In genomic region chr3:143379193-143379592, GRCm38 (mm10) we compare ENCODE assay signal across 8 mouse cellular contexts.
DNase-seq lines count a peak whose midpoint lies in the region; ATAC-seq and TF ChIP-seq lines count a peak whose summit lies in the region.

No protein-coding gene starts in this region.

- no peak for TF ChIP-seq POLR2A in limb, embryonic 14.5 days (IDR thresholded peaks at IDR 0.05; ENCODE audit: borderline replicate concordance, extremely low read depth, insufficient read depth, insufficient read length)

- no peak overlapping the region for H3K9ac ChIP-seq in heart, embryonic 12.5 days
- no peak overlapping the region for H3K9ac ChIP-seq in embryonic facial prominence, embryonic 13.5 days
- H3K9ac ChIP-seq in heart, embryonic 11.5 days (ENCODE audit: low read depth, low read length), result no peak overlapping the region
- H3K9ac ChIP-seq in kidney, embryonic 15.5 days, result no peak overlapping the region
- no peak overlapping the region for H3K9ac ChIP-seq in limb, embryonic 14.5 days (ENCODE audit: low read depth, low read length, severe bottlenecking)
- 0 out of 2 replicates have a peak overlapping the region, but pooled peaks have one; percentile 35 for H3K9ac ChIP-seq in stomach, embryonic 16.5 days (ENCODE audit: low read length)

- ATAC-seq in heart, embryonic 12.5 days (ENCODE audit: insufficient number of reproducible peaks, low FRiP score), result no peak; the same call in 1 of the 2 replicates
- ATAC-seq in embryonic facial prominence, embryonic 13.5 days (ENCODE audit: insufficient number of reproducible peaks, insufficient read depth, low FRiP score, low TSS enrichment, low read depth), result 0 out of 2 replicates have a peak, but pooled peaks have one; percentile 26
- peak; percentile 49; the same call in 1 of the 2 replicates for ATAC-seq in heart, embryonic 11.5 days (replicated peaks; ENCODE audit: insufficient number of reproducible peaks, low FRiP score, low TSS enrichment)
- ATAC-seq in kidney, embryonic 15.5 days (replicated peaks; ENCODE audit: low FRiP score), result peak; percentile 90
- peak; percentile 65; the same call in 1 of the 2 replicates for ATAC-seq in limb, embryonic 14.5 days (ENCODE audit: low FRiP score, low read depth)
- ATAC-seq in stomach, embryonic 16.5 days (ENCODE audit: insufficient read depth, low FRiP score), result peak; percentile 50; the same call in 1 of the 2 replicates

- DNase-seq in heart, adult 11 months, result peak; percentile 90
- DNase-seq in limb, embryonic 14.5 days (ENCODE audit: low spot score), result peak; percentile 67
- DNase-seq in naive thymus-derived CD4-positive, alpha-beta T cell, adult 2 months (ENCODE audit: low read depth), result peak; percentile 42

- no peaks in the 10 kb centered on the region for H3K36me3 ChIP-seq in heart, embryonic 12.5 days
- H3K36me3 ChIP-seq in embryonic facial prominence, embryonic 13.5 days, result no peaks in the 10 kb centered on the region
- H3K36me3 ChIP-seq in heart, embryonic 11.5 days (ENCODE audit: control insufficient read depth, insufficient read depth, low read length), result no peaks in the 10 kb centered on the region
- H3K36me3 ChIP-seq in kidney, embryonic 15.5 days, result no peaks in the 10 kb centered on the region
- no peaks in the 10 kb centered on the region for H3K36me3 ChIP-seq in limb, embryonic 14.5 days (ENCODE audit: control insufficient read depth, insufficient read depth, low read length)
- no peaks in the 10 kb centered on the region for H3K36me3 ChIP-seq in stomach, embryonic 16.5 days (ENCODE audit: control insufficient read depth, insufficient read depth, low read length)

- no peak overlapping the region for H3K4me3 ChIP-seq in heart, embryonic 12.5 days
- no peak overlapping the region for H3K4me3 ChIP-seq in embryonic facial prominence, embryonic 13.5 days
- H3K4me3 ChIP-seq in heart, embryonic 11.5 days (ENCODE audit: low read depth, low read length), result no peak overlapping the region
- no peak overlapping the region for H3K4me3 ChIP-seq in kidney, embryonic 15.5 days (replicated peaks)
- no peak overlapping the region for H3K4me3 ChIP-seq in limb, embryonic 14.5 days (replicated peaks; ENCODE audit: low read length)
- no peak overlapping the region for H3K4me3 ChIP-seq in stomach, embryonic 16.5 days (replicated peaks; ENCODE audit: low read length)

- WGBS in heart, embryonic 12.5 days, result 7% methylated on average over 13 of the region's 13 CpGs
- WGBS in embryonic facial prominence, embryonic 13.5 days, result 11% methylated on average over 13 of the region's 13 CpGs
- 11% methylated on average over 13 of the region's 13 CpGs for WGBS in heart, embryonic 11.5 days (ENCODE audit: insufficient replicate concordance)
- 11% methylated on average over 13 of the region's 13 CpGs for WGBS in kidney, embryonic 15.5 days
- WGBS in limb, embryonic 14.5 days, result 10% methylated on average over 13 of the region's 13 CpGs
- 8% methylated on average over 13 of the region's 13 CpGs for WGBS in stomach, embryonic 16.5 days

- no peaks in the 10 kb centered on the region for H3K4me1 ChIP-seq in heart, embryonic 12.5 days (replicated peaks)
- H3K4me1 ChIP-seq in embryonic facial prominence, embryonic 13.5 days, result peaks cover 16% of the 10 kb centered on the region
- H3K4me1 ChIP-seq in heart, embryonic 11.5 days (ENCODE audit: control insufficient read depth, insufficient read depth, low read length), result no peaks in the 10 kb centered on the region
- H3K4me1 ChIP-seq in kidney, embryonic 15.5 days, result 0 out of 2 replicates have a peak, but pooled peaks cover 4% of the 10 kb centered on the region
- H3K4me1 ChIP-seq in limb, embryonic 14.5 days (ENCODE audit: control insufficient read depth, insufficient read depth, low read length), result peaks cover 13% of the 10 kb centered on the region
- no peaks in the 10 kb centered on the region for H3K4me1 ChIP-seq in stomach, embryonic 16.5 days (ENCODE audit: control insufficient read depth, insufficient read depth, low read length)

- no peaks in the 10 kb centered on the region for H3K27me3 ChIP-seq in heart, embryonic 12.5 days (replicated peaks)
- no peaks in the 10 kb centered on the region for H3K27me3 ChIP-seq in embryonic facial prominence, embryonic 13.5 days
- H3K27me3 ChIP-seq in heart, embryonic 11.5 days (ENCODE audit: control insufficient read depth, insufficient read depth, low read length), result no peaks in the 10 kb centered on the region
- H3K27me3 ChIP-seq in kidney, embryonic 15.5 days, result no peaks in the 10 kb centered on the region
- H3K27me3 ChIP-seq in limb, embryonic 14.5 days (ENCODE audit: control insufficient read depth, insufficient read depth, low read length), result no peaks in the 10 kb centered on the region
- no peaks in the 10 kb centered on the region for H3K27me3 ChIP-seq in stomach, embryonic 16.5 days (ENCODE audit: control insufficient read depth, insufficient read depth, low read length)

- H3K27ac ChIP-seq in heart, embryonic 12.5 days (ENCODE audit: poor library complexity, severe bottlenecking), result no peak overlapping the region
- no peak overlapping the region for H3K27ac ChIP-seq in embryonic facial prominence, embryonic 13.5 days
- H3K27ac ChIP-seq in heart, embryonic 11.5 days (ENCODE audit: low read depth, low read length), result no peak overlapping the region
- no peak overlapping the region for H3K27ac ChIP-seq in kidney, embryonic 15.5 days
- no peak overlapping the region for H3K27ac ChIP-seq in limb, embryonic 14.5 days (replicated peaks; ENCODE audit: low read depth, low read length)
- no peak overlapping the region for H3K27ac ChIP-seq in stomach, embryonic 16.5 days (ENCODE audit: low read length)

- H3K4me2 ChIP-seq in heart, embryonic 12.5 days, result no peak overlapping the region
- peak overlapping the region; percentile 34; the same call in 1 of the 2 replicates for H3K4me2 ChIP-seq in embryonic facial prominence, embryonic 13.5 days
- no peak overlapping the region for H3K4me2 ChIP-seq in heart, embryonic 11.5 days
- no peak overlapping the region for H3K4me2 ChIP-seq in kidney, embryonic 15.5 days
- H3K4me2 ChIP-seq in limb, embryonic 14.5 days (replicated peaks; ENCODE audit: low read depth, low read length, severe bottlenecking), result no peak overlapping the region
- H3K4me2 ChIP-seq in stomach, embryonic 16.5 days (ENCODE audit: low read depth, low read length), result no peak overlapping the region

- H3K9me3 ChIP-seq in heart, embryonic 12.5 days (replicated peaks), result peaks cover 6% of the 10 kb centered on the region; the same call in 1 of the 2 replicates
- 0 out of 2 replicates have a peak, but pooled peaks cover 5% of the 10 kb centered on the region for H3K9me3 ChIP-seq in embryonic facial prominence, embryonic 13.5 days
- no peaks in the 10 kb centered on the region for H3K9me3 ChIP-seq in heart, embryonic 11.5 days (replicated peaks; ENCODE audit: control insufficient read depth, low read length)
- no peaks in the 10 kb centered on the region for H3K9me3 ChIP-seq in kidney, embryonic 15.5 days (replicated peaks)
- 0 out of 2 replicates have a peak, but pooled peaks cover 4% of the 10 kb centered on the region for H3K9me3 ChIP-seq in limb, embryonic 14.5 days (ENCODE audit: control insufficient read depth, low read length)
- H3K9me3 ChIP-seq in stomach, embryonic 16.5 days (replicated peaks; ENCODE audit: control insufficient read depth, low read length), result no peaks in the 10 kb centered on the region
